Mouse (Mus musculus): ENCODE measurements around the gene Gm29110.
"Not testable (repeated sequence)": the region's sequence is repeated elsewhere in the genome, so short reads cannot be mapped to it uniquely, and the experiment has no call there.

The Gm29110 gene

GRCm38 (mm10) chrY:74470231-74470630 lies at the start of gene Gm29110:
Gm29110 (plus strand) TSS chrY:74470531.
- not testable (repeated sequence) for DNase-seq (ENCODE audit: low spot score)

All from testis, postnatal 10 days (tissue).